Mouse (Mus musculus): ENCODE results near the gene Lmx1a.

DNA sequence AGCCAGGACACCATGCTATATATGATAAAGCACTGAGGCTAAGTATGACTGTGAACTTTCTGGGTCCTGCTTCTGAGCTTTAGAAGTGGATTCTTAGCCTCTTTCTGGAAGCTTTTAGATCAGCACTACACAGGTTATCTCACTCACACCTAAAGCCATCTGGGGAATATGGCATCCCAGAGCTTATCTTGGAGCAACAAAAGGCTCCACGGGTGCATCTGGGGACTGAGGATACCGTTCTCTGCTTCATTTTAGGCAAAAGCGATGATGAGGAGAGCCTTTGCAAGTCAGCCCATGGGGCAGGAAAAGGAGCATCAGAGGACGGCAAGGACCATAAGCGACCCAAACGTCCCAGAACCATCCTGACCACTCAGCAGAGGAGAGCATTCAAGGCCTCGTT, 141.3 kb downstream of the Lmx1a start:
- TF ChIP-seq CTCF (conservative IDR thresholded peaks at IDR 0.05; ENCODE audit: low read length) (no peak), NANOG (IDR thresholded peaks at IDR 0.05; ENCODE audit: borderline replicate concordance, low read length) (no peak), POU5F1 (IDR thresholded peaks at IDR 0.05; ENCODE audit: borderline replicate concordance, low read length) (no peak)
